In the genomic region with DNA sequence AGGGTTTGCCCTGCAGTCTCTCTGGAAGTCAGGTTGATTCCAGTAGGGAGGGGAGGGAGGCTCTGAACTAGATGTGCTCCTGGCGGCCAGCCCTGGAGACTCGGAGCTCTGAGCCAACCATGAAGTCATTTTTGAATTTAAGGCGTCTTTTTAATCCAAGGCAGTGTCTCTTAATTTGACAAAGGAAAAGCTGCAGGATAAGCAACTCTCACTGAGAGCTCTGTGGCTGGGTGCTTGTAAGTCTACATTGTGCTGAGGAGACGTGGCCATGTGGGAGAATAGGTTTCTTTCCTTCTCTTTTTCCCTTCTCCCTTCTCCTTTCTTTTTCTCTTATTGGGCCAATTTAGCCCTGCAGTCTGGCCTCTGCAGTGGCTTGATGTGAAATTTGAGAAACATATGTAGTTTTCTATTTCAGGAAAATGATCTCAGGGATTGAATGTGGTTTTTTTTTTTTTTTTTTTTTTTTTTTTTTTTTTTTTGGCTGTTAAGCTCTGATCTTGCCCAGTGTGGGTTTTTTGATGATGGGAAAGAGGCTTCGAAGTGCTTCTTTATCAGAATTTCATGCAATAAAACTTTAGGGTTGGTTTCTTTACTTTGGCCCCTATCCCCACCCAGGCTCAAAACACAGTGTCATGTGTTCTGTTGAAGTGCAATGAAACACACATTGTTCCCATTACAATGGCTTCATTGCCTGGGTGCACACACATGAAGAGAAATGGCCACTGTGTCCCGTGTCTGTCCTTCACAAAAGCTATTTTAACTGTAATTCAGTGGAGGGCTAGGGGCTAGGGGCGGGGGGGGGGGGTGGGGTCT, we compare ENCODE assay signal across 8 mouse cellular contexts.
A peak's percentile ranks its signal among the peaks of the same experiment; 100 is the strongest.
DNase-seq lines count a peak whose midpoint lies in the region; ATAC-seq and TF ChIP-seq lines count a peak whose summit lies in the region.

No protein-coding gene starts in this region.

- H3K4me3 ChIP-seq in heart, embryonic 10.5 days = no peak overlapping the region
- H3K4me3 ChIP-seq in embryonic facial prominence, embryonic 13.5 days = no peak overlapping the region
- no peak overlapping the region for H3K4me3 ChIP-seq in heart, embryonic 16.5 days (ENCODE audit: low read length)
- H3K4me3 ChIP-seq in small intestine, adult 2 months (ENCODE audit: low read depth, low read length) = no peak overlapping the region

- 0 out of 2 replicates have a peak, but pooled peaks cover 4% of the 10 kb centered on the region for H3K4me1 ChIP-seq in heart, embryonic 10.5 days
- H3K4me1 ChIP-seq in embryonic facial prominence, embryonic 13.5 days = peaks cover 18% of the 10 kb centered on the region
- H3K4me1 ChIP-seq in heart, embryonic 16.5 days (ENCODE audit: control insufficient read depth, insufficient read depth, low read length) = peaks cover 13% of the 10 kb centered on the region
- peaks cover 2% of the 10 kb centered on the region; the same call in 1 of the 2 replicates for H3K4me1 ChIP-seq in small intestine, adult 2 months (ENCODE audit: control insufficient read depth, insufficient read depth, insufficient read length, low read length)

- H3K27me3 ChIP-seq in heart, embryonic 10.5 days (ENCODE audit: insufficient read depth, poor library complexity, severe bottlenecking) = no peaks in the 10 kb centered on the region
- H3K27me3 ChIP-seq in embryonic facial prominence, embryonic 13.5 days = no peaks in the 10 kb centered on the region
- no peaks in the 10 kb centered on the region for H3K27me3 ChIP-seq in heart, embryonic 16.5 days (ENCODE audit: control insufficient read depth, insufficient read depth, low read length)
- H3K27me3 ChIP-seq in small intestine, adult 2 months (ENCODE audit: control insufficient read depth, insufficient read depth, low read length) = no peaks in the 10 kb centered on the region

- no peak for TF ChIP-seq POLR2A in small intestine, adult 2 months (IDR thresholded peaks at IDR 0.05; ENCODE audit: low read depth, low read length)

- no peak overlapping the region; the same call in 1 of the 2 replicates for H3K27ac ChIP-seq in heart, embryonic 10.5 days
- H3K27ac ChIP-seq in embryonic facial prominence, embryonic 13.5 days = peak overlapping the region; percentile 79
- peak overlapping the region; percentile 78 for H3K27ac ChIP-seq in heart, embryonic 16.5 days (ENCODE audit: low read length)
- H3K27ac ChIP-seq in small intestine, adult 2 months (ENCODE audit: insufficient read depth, low read depth, low read length) = peak overlapping the region; percentile 57; the same call in 1 of the 2 replicates

- H3K4me2 ChIP-seq in embryonic facial prominence, embryonic 13.5 days = peak overlapping the region; percentile 21; the same call in 1 of the 2 replicates
- peak overlapping the region; percentile 16 for H3K4me2 ChIP-seq in heart, embryonic 16.5 days (ENCODE audit: low read depth, low read length)

- no peak for TF ChIP-seq CTCF in small intestine, adult 2 months (IDR thresholded peaks at IDR 0.05; ENCODE audit: extremely low read depth, insufficient read length, insufficient replicate concordance, low read depth, low read length)

- WGBS in heart, embryonic 10.5 days = 50% methylated on average over 7 of the region's 7 CpGs
- 10% methylated on average over 7 of the region's 7 CpGs for WGBS in embryonic facial prominence, embryonic 13.5 days
- WGBS in heart, embryonic 16.5 days = 26% methylated on average over 7 of the region's 7 CpGs
- 12% methylated on average over 7 of the region's 7 CpGs for WGBS in small intestine, adult 2 months

- H3K9ac ChIP-seq in embryonic facial prominence, embryonic 13.5 days = no peak overlapping the region
- H3K9ac ChIP-seq in heart, embryonic 16.5 days (ENCODE audit: low read length) = no peak overlapping the region

- H3K9me3 ChIP-seq in heart, embryonic 10.5 days = no peaks in the 10 kb centered on the region
- H3K9me3 ChIP-seq in embryonic facial prominence, embryonic 13.5 days = no peaks in the 10 kb centered on the region
- no peaks in the 10 kb centered on the region for H3K9me3 ChIP-seq in heart, embryonic 16.5 days (replicated peaks; ENCODE audit: control insufficient read depth, low read length)

- peak; percentile 26; the same call in 1 of the 2 replicates for ATAC-seq in embryonic facial prominence, embryonic 13.5 days (ENCODE audit: insufficient number of reproducible peaks, insufficient read depth, low FRiP score, low TSS enrichment, low read depth)
- ATAC-seq in heart, embryonic 16.5 days (replicated peaks; ENCODE audit: extremely low read depth, insufficient read depth, low FRiP score) = peak; percentile 72

- DNase-seq in heart, adult 11 months = peak; percentile 98
- DNase-seq in heart, embryonic 10.5 days (ENCODE audit: low spot score) = no peak
- peak; percentile 43 to 51 for DNase-seq in kidney, postnatal 36 days
- DNase-seq in lung, postnatal 14 days = peak; percentile 57
- DNase-seq in spleen, postnatal 10 days (ENCODE audit: low spot score in 2 of 2) = no peak

- H3K36me3 ChIP-seq in heart, embryonic 10.5 days = no peaks in the 10 kb centered on the region
- H3K36me3 ChIP-seq in embryonic facial prominence, embryonic 13.5 days = no peaks in the 10 kb centered on the region
- no peaks in the 10 kb centered on the region for H3K36me3 ChIP-seq in heart, embryonic 16.5 days (ENCODE audit: control insufficient read depth, insufficient read depth)
- no peaks in the 10 kb centered on the region for H3K36me3 ChIP-seq in small intestine, adult 2 months (ENCODE audit: control insufficient read depth, insufficient read depth, low read length)

Comparison
In these comparisons a context has a peak if more than half of its experiments do, and no peak if none do; other contexts are left out.
1. DNase-seq: peak in heart, adult 11 months (single experiment), kidney, postnatal 36 days (2 of 2) and lung, postnatal 14 days (single experiment); none in heart, embryonic 10.5 days (single experiment) and spleen, postnatal 10 days (0 of 2).